Mouse (Mus musculus): ENCODE measurements at regions not wholly inside any gene's neighbourhood (a gene's known extent, or its start where the extent isn't known, plus 50 kb on each side); places are given as distances from the start of the nearest gene placed in this dataset.

GRCm38 (mm10) chr9:101413071-101413633 lies 161.6 kb upstream of the Ppp2r3a start:
- TF ChIP-seq CTCF (IDR thresholded peaks at IDR 0.05; ENCODE audit: low read depth) (no peak), EP300 (IDR thresholded peaks at IDR 0.05; ENCODE audit: low read depth) (no peak)

Measured in liver, embryonic 14.5 days (tissue).